Mouse (Mus musculus) layer of hippocampus, adult 2 months (tissue): ENCODE results near the gene Vps45. TPM values are rescaled to one million over a fixed set of nuclear protein-coding genes. Genes with fewer than 3 reads are reported as not detected.
"Not testable (repeated sequence)": the region's sequence is repeated elsewhere in the genome, so short reads cannot be mapped to it uniquely, and the experiment has no call there.

Experiments
- DNase-seq, 2 experiments: peaks; one replicate each; pipeline ENCODE4 v3.0.0; 2022; ENCODE audit warnings: low spot score in 2 of 2
- H3K27ac ChIP-seq: fragments of 200-600 bp; 2 replicates; pipeline ENCODE4 v1.8.1; 2022
- H3K4me3 ChIP-seq: fragments of 200-600 bp; 2 replicates; pipeline ENCODE4 v1.8.1; 2022; ENCODE audit warnings: mild to moderate bottlenecking
- CTCF ChIP-seq: fragments of 200-600 bp; conservative IDR thresholded peaks from 2 replicates; pipeline ENCODE4 v1.8.1; 2022; ENCODE audit warnings: antibody characterized with exemption, mild to moderate bottlenecking, moderate library complexity
- total RNA-seq, 2 experiments: library from RNA; stranded (reverse); gene quantifications; 2 replicates each; pipeline ENCODE4 v1.2.3; 2021

The Vps45 gene
- total RNA-seq, 2 experiments from 2014 or later = 45.5 to 48.3 TPM

DNA sequence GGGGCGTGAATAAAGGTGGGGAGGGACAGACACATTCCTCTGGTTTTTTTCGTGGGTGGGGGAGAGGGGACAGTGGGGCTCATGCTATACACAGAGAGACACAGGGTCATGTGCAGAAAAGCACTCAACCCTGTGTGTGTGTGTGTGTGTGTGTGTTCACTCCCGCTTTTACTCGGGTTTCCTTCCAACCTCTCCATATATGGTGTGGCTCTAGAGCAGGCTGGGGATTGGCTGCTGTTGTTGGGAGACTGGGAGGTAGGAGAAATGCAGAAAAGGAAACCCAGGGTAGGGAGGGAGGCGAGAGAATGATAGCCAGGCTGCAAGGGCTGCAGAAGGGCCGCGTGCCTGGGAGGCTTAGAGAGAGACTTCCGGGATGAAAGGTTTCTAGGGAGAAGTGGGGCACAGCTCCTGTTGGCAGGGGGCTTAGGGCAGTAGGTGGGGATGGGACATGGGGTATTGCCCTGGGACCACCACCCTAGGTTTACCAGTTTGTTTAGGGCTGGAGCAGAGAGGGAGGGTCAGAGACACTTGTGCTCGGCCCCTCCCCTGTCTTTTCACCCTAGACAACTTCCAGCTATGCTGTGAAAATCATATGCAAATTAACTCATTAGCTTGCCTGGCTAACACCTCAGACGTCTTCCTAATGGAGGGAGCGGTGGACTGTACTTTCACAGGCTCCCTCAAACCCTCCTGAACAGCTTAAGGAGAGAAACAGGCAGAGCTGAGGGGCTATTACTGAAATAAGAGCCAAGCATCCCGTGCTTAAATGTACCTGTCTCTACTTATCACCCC lies 72.9 kb downstream of the Vps45 start:
- DNase-seq = peak; percentile 58 to 64
- H3K27ac ChIP-seq = peak overlapping the region; percentile 82
- H3K4me3 ChIP-seq = peak overlapping the region; percentile 38
- TF ChIP-seq CTCF = no peak

DNA sequence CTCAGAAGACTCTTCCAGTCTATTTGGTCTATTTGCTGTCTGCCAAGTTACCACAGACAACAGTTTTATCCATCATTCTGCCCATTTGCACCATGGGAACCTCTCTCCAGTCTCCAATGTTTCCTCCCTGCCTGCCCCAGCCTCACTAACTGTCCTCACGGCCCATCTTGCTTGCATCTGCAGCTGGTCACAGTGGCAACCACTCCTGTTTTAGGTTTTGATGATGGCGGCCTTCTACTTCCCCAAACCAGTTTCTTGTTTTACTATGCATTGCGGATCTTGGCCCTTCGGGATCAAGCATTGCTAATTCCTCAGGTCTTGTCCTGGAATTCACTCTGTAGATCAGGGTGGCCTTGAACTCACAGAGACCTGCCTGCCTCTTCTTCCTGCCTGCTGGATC lies 76.1 kb downstream of the Vps45 start:
- TF ChIP-seq CTCF = no peak
- no peak overlapping the region for H3K4me3 ChIP-seq
- no peak for DNase-seq
- H3K27ac ChIP-seq = no peak overlapping the region

DNA sequence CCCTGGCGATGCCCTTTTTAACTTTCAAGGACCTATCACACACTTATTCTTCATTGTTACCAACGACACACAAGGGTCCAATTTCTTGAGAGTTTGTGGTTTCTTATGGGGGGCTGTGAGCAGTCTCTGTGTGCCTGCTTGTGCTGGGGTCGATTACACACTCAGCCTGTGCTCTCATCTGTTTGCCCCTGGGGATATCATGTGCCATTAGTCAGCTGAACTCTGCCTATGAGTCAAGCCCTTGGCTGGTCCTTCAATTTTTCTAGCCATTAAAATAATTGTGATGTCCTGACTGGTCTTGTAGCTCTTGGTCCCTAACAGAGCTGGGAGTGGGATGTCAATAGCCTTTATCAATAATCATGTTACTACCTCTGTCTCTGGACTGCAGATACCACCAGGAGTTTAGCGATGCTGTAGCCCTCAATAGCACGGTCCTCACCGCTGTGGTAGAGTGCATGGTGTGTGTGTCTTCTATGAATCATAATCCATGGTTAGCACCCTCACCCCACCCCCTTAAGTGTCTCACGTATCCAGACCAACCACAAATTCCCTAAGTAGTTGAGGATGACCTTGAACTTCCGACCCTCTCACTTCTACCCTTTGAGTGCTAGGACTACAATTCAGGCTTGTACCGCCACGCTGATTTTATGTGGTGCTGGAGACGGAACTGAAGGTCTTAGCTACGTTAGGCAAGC lies 77.8 kb downstream of the Vps45 start:
- H3K4me3 ChIP-seq = no peak overlapping the region
- H3K27ac ChIP-seq = no peak overlapping the region
- no peak for TF ChIP-seq CTCF
- DNase-seq = no peak

DNA sequence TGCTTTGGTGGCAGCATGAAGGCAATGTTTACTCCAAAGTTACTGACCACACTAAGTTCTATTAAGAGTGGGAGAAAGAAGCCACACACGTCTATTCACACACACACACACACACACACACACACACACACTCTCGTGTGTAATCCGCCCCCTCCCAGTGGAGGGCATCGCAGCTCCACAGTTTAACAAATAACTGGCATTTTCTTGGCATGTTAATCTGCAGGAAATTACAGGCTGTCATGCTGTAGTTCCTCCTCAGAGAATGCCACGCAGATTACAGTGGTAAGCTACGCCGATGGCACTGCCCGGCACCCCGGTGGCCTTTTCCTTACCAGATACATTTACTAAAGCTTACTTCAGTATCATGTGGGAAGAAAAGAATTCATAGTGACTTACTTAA lies 80.0 kb downstream of the Vps45 start:
- no peak for TF ChIP-seq CTCF
- DNase-seq = no peak
- peak overlapping the region; percentile 39; the same call in 1 of the 2 replicates for H3K27ac ChIP-seq
- no peak overlapping the region for H3K4me3 ChIP-seq

DNA sequence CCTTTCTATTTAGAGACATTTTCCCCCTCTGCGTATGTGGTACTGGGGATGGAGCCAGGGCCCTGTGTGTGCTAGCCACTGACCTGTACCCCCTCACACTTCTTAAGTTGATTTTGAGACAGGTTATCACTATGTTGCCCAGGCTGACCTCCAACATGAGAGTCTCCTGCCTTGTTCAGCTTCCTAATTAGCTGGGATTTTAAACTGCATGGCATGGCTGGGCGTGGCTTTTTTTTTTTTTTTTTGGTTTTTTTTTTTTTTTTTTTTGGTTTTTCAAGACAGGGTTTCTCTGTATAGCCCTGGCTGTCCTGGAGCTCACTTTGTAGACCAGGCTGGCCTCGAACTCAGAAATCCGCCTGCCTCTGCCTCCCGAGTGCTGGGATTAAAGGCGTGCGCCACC lies 80.7 kb downstream of the Vps45 start:
- DNase-seq, H3K4me3 ChIP-seq, H3K27ac ChIP-seq: not testable (repeated sequence)

DNA sequence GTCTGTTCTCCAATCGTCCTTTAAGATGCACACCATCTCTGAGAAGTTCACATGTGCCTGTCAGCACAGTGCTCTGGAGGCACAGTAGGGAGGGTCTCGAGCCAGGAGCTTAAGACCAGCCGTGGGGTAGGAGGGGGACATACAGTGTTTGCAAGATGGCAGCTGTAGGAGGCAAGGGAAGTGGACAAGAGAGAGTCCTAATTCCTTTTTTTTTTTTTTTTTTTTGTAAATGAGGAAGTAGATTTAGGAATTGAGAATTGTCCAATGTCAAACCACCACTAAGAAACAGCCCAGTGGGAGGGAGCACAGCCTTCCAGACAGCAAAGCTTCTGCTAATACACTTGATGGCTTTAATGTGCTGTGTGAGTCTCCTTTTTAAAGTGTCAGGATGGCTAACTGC lies 81.2 kb downstream of the Vps45 start:
- TF ChIP-seq CTCF = no peak
- H3K4me3 ChIP-seq = no peak overlapping the region
- peak overlapping the region; percentile 32; the same call in 1 of the 2 replicates for H3K27ac ChIP-seq
- DNase-seq = no peak

DNA sequence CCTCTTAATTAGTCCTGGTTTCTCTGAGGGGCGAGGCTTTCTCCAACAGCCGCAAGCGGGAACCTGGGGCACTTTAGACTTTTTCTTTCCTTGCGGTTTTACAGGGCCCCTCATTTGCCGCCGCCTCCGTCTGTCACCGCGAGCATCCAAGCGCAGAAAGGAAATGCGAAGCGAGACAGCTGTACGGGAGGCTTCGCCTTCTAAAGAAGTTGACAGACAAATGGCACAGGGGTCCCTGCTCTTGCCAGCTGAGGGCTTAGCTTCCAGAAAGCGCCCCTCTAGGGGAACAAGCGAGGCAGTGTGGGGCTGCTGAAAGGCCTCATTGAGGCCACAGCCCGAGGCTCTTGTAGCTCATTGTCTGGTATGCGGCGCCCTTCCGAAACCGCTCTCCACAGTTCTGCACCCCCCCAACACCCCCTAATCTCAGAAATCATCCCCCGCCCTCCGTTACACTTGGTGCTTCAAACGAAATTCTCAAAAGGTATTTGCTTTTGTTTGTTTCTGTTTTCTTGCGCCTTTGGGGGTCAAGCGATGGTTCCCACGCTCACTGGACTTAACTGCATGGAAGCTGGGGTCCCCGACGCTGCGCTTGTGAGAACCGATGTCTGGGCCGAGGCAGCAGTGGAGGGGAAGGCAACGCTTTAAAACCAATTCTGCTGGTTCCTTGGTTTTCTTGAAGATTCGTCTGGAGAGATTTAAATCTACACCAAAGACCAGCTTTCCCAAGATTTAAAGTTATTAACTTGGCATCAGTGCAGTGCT lies 85.2 kb downstream of the Vps45 start:
- Histone ChIP-seq H3K4me3 (peak overlapping the region; percentile 26), H3K27ac (peak overlapping the region; percentile 78)
- no peak for DNase-seq
- no peak for TF ChIP-seq CTCF

DNA sequence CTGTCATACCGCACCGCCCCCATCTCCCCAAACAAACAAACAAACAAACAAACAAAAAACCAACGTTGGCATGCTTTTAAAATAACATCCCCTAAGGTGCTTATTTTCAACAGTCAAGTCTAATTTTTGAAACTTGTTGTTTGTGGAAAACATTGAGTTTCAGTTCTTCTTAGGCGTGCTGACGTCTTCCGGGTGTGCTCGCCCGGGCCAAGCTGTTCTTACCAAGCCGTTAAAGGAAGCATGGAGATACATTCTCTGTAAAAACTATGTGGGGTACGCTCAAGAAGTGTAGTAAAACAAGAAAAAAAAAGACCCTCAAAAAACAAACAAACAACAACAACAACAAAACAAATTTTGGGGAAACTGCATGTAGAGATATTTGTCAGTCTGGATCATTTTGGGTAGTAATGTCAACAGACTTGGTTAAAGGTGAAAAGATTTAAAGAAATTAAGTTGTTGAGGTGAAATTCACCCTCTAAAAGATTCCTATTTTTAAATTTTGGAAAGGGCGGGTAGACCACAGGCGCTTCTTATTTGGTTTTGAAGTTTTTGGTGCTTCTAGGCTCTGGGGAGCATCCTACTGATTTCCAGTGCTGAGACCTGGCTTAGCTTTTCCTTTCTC lies 85.9 kb downstream of the Vps45 start:
- peak overlapping the region; percentile 78 for H3K27ac ChIP-seq
- H3K4me3 ChIP-seq = peak overlapping the region; percentile 26
- TF ChIP-seq CTCF = no peak
- DNase-seq = no peak

DNA sequence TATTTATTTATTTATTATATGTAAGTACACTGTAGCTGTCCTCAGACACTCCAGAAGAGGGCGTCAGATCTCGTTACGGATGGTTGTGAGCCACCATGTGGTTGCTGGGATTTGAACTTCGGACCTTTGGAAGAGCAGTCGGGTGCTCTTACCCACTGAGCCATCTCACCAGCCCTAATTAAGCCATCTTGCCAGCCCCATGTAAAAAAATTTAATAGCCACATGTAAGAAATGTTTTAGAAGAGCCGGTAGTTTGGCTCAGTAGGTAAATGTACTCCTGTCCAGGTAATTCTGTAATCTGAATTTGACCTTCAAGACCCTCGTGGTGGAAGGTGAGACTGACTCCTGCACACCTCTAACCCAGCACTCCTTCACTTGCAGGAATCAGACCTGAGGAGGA lies 87.6 kb downstream of the Vps45 start:
- H3K27ac ChIP-seq, DNase-seq, H3K4me3 ChIP-seq: not testable (repeated sequence)
- TF ChIP-seq CTCF = peak; percentile 2; the same call in 1 of the 2 replicates

DNA sequence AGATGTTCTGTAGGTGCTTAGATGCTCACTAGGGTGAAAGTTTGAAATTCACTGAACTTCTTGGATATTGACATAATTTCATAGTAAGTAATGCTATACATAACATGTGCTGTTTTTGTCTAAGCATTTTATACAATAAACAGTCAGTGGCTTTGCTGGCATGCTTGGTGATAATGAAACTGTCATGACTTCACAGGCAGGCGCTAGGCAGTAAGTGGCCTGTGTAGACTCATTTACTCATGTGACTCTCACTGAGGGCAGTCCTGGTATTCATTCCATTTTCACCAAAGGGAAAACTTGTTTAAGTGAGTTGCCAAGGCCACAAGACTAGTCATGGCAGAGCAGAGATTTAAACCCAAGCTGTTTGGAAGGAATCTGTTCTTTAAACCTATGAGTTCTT lies 89.0 kb downstream of the Vps45 start:
- DNase-seq = no peak
- no peak overlapping the region for H3K27ac ChIP-seq
- TF ChIP-seq CTCF = no peak
- no peak overlapping the region for H3K4me3 ChIP-seq

DNA sequence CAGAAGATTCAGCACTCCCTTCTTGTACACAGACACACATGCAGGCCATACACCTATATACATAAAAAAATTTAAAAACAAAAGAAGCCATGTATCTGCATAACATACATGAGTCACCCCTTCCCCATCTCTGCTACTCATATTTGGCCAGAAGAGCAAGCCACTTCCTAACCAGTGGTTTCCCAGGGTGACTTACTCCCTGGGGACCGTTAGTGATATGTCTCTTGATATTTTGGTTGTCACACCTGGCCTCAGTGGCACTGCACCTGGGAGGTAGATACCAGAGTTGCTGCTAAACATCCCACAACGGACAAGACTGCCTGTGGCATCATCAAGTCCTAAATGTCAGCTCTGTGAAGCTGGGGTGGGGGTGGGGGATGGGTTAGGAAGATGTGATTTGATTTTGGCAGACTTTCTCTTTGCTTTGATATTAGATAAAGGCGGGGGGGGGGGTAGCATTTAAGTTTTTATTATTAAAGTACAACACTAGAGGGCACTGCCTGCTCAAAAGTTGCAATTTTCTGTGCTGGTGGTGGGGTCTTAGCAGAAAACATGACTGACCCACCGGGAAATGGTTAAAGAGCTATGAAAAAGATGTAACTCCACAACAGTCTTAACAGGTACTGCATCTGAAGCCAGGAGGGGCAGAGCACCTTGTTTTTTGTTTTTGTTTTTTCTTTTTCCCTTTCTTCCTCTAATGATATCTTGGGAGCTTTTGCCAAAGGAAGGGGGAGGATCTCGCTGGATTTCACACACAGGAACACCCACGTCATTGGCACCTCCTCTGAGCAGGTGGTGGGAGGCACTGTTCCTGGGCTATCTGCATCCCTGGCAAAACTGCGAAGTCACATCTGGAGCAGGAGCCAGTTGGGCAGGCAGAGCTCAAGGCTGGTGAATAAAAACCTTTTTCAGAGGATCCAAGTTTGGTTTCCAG lies 92.5 kb downstream of the Vps45 start:
- DNase-seq = no peak
- H3K4me3 ChIP-seq = peak overlapping the region; percentile 10
- TF ChIP-seq CTCF = peak; percentile 81
- no peak overlapping the region; the same call in 1 of the 2 replicates for H3K27ac ChIP-seq

DNA sequence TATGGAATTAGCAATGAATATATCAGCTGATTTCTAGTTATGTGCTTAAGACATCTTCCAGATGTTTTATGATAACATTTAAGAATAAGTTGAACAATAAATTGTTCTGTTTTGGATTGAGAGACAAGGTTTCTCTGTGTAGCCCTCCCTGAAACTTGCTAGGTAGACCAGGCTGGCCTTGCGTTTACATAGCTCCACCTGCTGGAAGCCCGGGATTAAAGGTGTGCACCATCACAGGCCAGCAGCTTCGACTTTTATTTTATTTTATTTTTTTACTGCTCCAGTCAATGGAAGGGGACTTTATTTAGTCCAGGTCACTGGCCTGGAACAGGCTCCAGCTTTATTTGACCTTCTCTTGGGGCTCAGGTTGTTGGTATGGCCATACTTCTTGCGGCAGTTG lies 94.6 kb downstream of the Vps45 start:
- Histone ChIP-seq H3K4me3 (no peak overlapping the region), H3K27ac (no peak overlapping the region)
- TF ChIP-seq CTCF = peak; percentile 76
- DNase-seq = no peak
